ENCODE assay signal across 1 mouse cellular context in the genomic region with DNA sequence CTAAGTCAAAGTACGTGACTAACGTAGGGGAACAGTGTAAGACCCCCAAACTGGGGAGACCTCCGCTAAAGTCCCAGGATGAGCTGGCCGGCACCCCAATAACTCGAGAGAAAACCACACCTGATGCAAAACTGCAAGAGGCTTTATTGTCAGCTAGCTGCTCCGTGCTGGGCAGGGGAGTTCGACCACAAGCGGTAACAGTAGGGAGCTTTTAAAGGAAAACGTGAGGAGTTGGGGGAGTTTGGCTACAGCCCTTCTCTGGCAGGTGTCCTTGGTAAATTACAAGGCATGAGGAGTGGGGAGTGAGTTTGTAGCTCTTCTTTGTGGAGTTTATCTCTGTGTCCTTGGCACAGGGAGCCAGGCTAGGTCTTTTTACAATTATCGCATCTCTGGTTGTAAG.
TF ChIP-seq lines count a peak whose summit lies in the region.

No protein-coding gene starts in this region.

TF ChIP-seq in CH12.LX, 34 proteins besides CTCF, POLR2A, EP300 and RAD21 (continued from another document):
- no peak for TF ChIP-seq RCOR1 (conservative IDR thresholded peaks at IDR 0.05; ENCODE audit: low read depth, low read length)
- TF ChIP-seq USF1 (IDR thresholded peaks at IDR 0.05; ENCODE audit: low read depth, low read length): no peak
- no peak for TF ChIP-seq SIN3A (IDR thresholded peaks at IDR 0.05; ENCODE audit: low read length)
- no peak for TF ChIP-seq JUND (conservative IDR thresholded peaks at IDR 0.05; ENCODE audit: low read depth, low read length)
- TF ChIP-seq USF2 (conservative IDR thresholded peaks at IDR 0.05; ENCODE audit: low read depth, low read length): no peak
TF ChIP-seq in CH12.LX: peak in this region for 0.
